Mouse (Mus musculus) bone marrow macrophage, adult 2 months (primary cell): ENCODE measurements at regions not wholly inside any gene's neighbourhood (a gene's known extent, or its start where the extent isn't known, plus 50 kb on each side); places are given as distances from the start of the nearest gene placed in this dataset.

Experiments
- H3K27ac ChIP-seq: 2 replicates; pipeline ENCODE4 v1.5.1; 2012; ENCODE audit warnings: low read depth, low read length; ENCODE audit not compliant: insufficient read depth
- H3K4me1 ChIP-seq: 2 replicates; pipeline ENCODE4 v1.6.1; 2012; ENCODE audit warnings: low read length; ENCODE audit not compliant: control insufficient read depth, insufficient read depth
- H3K4me3 ChIP-seq: 2 replicates; pipeline ENCODE4 v1.5.1; 2012; ENCODE audit warnings: mild to moderate bottlenecking, low read length, moderate library complexity; ENCODE audit not compliant: insufficient read depth
- CTCF ChIP-seq: IDR thresholded peaks from 2 replicates; pipeline ENCODE4 v1.5.1; 2012; ENCODE audit warnings: low read depth, mild to moderate bottlenecking, low read length, moderate library complexity
- POLR2A ChIP-seq: IDR thresholded peaks from 2 replicates; pipeline ENCODE4 v1.6.1; 2012; ENCODE audit warnings: mild to moderate bottlenecking, low read depth, low read length, borderline replicate concordance

GRCm38 (mm10) chr3:38360974-38361373, 123.7 kb downstream of the Ankrd50 start:
- H3K27ac ChIP-seq: no peak overlapping the region
- TF ChIP-seq CTCF (no peak), POLR2A (no peak)
- no peaks in the 10 kb centered on the region for H3K4me1 ChIP-seq
- H3K4me3 ChIP-seq: no peak overlapping the region

GRCm38 (mm10) chr3:38360421-38360921, 124.2 kb downstream of the Ankrd50 start:
- Histone ChIP-seq H3K4me3 (no peak overlapping the region), H3K27ac (no peak overlapping the region), H3K4me1 (no peaks in the 10 kb centered on the region)
- no peak for TF ChIP-seq CTCF
- TF ChIP-seq POLR2A: no peak

GRCm38 (mm10) chr3:38357905-38358491, 126.6 kb downstream of the Ankrd50 start:
- Histone ChIP-seq H3K27ac (no peak overlapping the region), H3K4me3 (no peak overlapping the region), H3K4me1 (no peaks in the 10 kb centered on the region)
- TF ChIP-seq CTCF: no peak
- no peak for TF ChIP-seq POLR2A

DNA sequence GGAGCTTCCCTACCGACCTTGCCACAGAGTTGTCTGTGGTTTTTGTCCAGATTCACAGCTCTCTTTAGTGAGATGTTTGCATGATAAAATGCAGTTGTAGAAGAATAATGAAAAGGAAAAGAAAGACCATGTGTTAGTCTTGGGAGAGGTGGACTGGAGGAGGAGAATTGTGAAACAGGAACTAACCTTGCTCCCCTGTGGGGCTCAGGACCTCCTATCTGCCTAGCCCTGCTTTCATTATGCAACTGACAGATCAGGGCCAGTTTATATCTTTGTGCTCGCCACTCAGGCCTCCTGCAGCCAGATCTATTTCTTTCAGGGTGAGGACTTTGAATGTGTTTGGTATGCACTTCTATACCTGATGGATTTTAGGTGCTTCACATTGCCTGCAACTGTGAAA, 140.4 kb downstream of the Ankrd50 start:
- no peak overlapping the region for H3K27ac ChIP-seq
- H3K4me3 ChIP-seq: no peak overlapping the region
- TF ChIP-seq POLR2A (no peak), CTCF (no peak)
- H3K4me1 ChIP-seq: no peaks in the 10 kb centered on the region

- no peak overlapping the region for H3K27ac ChIP-seq
- TF ChIP-seq CTCF: no peak
- no peak for TF ChIP-seq POLR2A
- no peaks in the 10 kb centered on the region for H3K4me1 ChIP-seq
- no peak overlapping the region for H3K4me3 ChIP-seq
Measured at GRCm38 (mm10) chr3:38341666-38342065, 143.0 kb downstream of the Ankrd50 start.

DNA sequence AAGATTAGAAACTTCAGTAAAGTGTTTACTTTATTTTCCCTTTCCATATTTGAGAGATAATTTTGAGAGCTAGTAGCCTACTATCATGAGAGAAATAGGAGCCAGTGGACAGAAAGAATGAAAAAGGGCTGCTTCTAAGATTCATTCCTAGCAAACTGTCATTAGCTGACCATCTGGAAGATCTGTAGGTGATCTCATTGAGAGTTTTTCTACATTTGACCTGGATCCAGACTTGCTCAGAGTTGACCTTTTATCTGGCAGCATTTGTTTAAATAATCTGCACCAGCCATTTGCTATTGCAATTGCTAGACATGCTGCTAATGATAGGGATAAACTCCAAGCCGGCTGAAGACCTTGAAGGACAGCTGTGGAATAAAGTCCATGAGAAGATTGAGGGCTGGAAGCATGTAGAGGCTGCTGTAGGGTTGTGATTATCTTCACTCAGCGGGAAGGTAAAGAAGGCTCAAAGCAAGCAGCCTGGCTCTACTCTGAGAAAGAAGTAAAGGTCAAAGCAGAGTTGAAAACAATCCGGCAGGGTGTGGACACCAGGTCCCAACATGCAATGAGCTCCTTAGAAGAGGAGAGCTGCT, 151.2 kb downstream of the Ankrd50 start:
- no peak overlapping the region for H3K27ac ChIP-seq
- no peak overlapping the region for H3K4me3 ChIP-seq
- H3K4me1 ChIP-seq: no peaks in the 10 kb centered on the region
- TF ChIP-seq CTCF (no peak), POLR2A (no peak)

DNA sequence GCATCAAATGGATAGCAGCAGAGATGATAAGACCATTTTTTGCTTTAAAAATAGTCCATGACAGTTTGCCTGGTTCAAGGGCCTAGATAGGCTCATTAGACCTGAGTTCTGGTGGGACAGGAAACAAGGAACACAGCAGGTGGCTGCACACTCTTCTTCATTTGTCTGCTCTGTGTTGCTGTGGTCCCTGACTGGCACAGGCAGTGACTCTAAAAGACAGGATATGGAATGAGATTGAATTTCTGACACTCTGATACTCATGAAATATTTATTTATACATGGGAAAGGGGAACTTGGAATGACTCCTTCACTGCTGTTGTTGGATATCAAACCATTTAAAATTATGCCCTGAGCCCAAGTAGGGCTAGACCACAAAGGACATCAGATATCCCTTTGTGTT, 153.5 kb downstream of the Ankrd50 start:
- TF ChIP-seq POLR2A: no peak
- no peak overlapping the region for H3K4me3 ChIP-seq
- H3K4me1 ChIP-seq: no peaks in the 10 kb centered on the region
- no peak overlapping the region for H3K27ac ChIP-seq

- H3K4me3 ChIP-seq: no peak overlapping the region
- TF ChIP-seq CTCF (no peak), POLR2A (no peak)
- no peaks in the 10 kb centered on the region for H3K4me1 ChIP-seq
- H3K27ac ChIP-seq: no peak overlapping the region
Measured at GRCm38 (mm10) chr3:38327286-38327685, 157.4 kb downstream of the Ankrd50 start.

DNA sequence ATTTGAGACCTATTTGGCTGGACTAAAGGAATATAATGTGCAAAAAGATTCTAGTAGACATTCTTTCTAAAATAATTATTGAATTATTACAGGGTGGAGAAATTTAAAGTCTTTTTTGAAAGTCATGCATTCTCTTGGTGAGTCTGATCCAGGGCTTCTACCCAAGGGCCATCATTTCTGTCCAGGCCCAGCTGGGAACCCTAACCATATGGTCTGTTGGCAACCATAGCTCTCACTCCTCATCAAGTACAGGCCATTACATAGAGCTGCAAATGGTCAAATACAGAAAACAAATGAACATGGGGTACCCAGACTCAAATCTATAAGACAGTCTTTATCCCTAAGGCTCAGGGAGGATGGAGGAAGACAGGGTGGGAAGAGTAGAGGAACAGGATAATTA, 158.4 kb downstream of the Ankrd50 start:
- Histone ChIP-seq H3K4me1 (no peaks in the 10 kb centered on the region), H3K27ac (no peak overlapping the region), H3K4me3 (no peak overlapping the region)
- TF ChIP-seq CTCF (no peak), POLR2A (no peak)

GRCm38 (mm10) chr3:38324663-38325062, 160.0 kb downstream of the Ankrd50 start:
- Histone ChIP-seq H3K4me3 (no peak overlapping the region), H3K4me1 (no peaks in the 10 kb centered on the region), H3K27ac (no peak overlapping the region)
- no peak for TF ChIP-seq POLR2A
- TF ChIP-seq CTCF: no peak
